In the genomic region with DNA sequence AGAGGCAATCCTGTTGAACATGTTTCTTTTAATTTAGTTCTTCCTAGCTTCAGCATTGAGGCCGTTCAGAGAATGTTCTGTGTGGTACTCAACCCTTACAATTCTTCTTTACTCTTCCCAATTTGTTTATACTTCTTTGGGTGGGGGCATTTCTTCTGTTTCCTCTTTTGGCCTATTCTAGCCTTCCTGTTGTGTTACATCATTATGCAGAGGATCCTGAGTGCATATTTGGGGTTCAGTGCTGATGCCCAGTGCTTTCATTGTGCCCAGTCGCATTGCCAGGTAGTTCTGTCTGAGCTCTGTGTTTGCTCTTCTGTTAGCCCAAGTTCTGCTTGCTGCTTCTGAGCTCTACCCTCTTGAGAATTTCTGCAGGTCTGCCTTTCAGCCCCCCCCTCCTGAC, we compare ENCODE assay signal across 22 mouse cellular contexts. TPM values are rescaled to one million over a fixed set of nuclear protein-coding genes. Genes with fewer than 3 reads are reported as not detected.
"Had no signal": no experiment of that assay in that cellular context is flagged by ENCODE, and none has a peak within 500 bp of the region (broad histone marks: within the 10 kb centered on the region; RNA-seq: fewer than 3 reads in every experiment).

No protein-coding gene starts in this region.

- H3K4me3 ChIP-seq: neural tube, embryonic 13.5 days; neural tube, embryonic 15.5 days; stomach, embryonic 15.5 days had no signal

- H3K4me1 ChIP-seq: neural tube, embryonic 13.5 days; neural tube, embryonic 15.5 days; stomach, embryonic 15.5 days had no signal

- H3K36me3 ChIP-seq: neural tube, embryonic 13.5 days; neural tube, embryonic 15.5 days; stomach, embryonic 15.5 days had no signal

- H3K9ac ChIP-seq: neural tube, embryonic 13.5 days; neural tube, embryonic 15.5 days; stomach, embryonic 15.5 days had no signal

- H3K4me2 ChIP-seq: neural tube, embryonic 13.5 days; neural tube, embryonic 15.5 days; stomach, embryonic 15.5 days had no signal

- H3K27me3 ChIP-seq: neural tube, embryonic 13.5 days; neural tube, embryonic 15.5 days; stomach, embryonic 15.5 days had no signal

- DNase-seq: retina, postnatal 1 day; right cerebral cortex, adult 18-20 months; right cerebral cortex, postnatal 14 days; right cerebral cortex, postnatal 25 days; right cerebral cortex, postnatal 4 days; spleen, adult 18-20 months; thymus, adult 18-20 months; thymus, adult 2 months; thymus, postnatal 14 days; thymus, postnatal 25 days; thymus, postnatal 36 days; thymus, postnatal 4 days had no signal

- H3K9me3 ChIP-seq: neural tube, embryonic 15.5 days; stomach, embryonic 15.5 days had no signal

- H3K27ac ChIP-seq: neural tube, embryonic 13.5 days; neural tube, embryonic 15.5 days; stomach, embryonic 15.5 days; stomach, postnatal 0 days had no signal

RNA-seq across cellular contexts. Expression of gene Adam6b, which starts 13.1 kb away (rescaled TPM):
- polyA plus RNA-seq: neural tube, embryonic 13.5 days; neural tube, embryonic 14.5 days; neural tube, embryonic 15.5 days; small intestine, adult 2 months; stomach, embryonic 14.5 days; stomach, embryonic 15.5 days; stomach, embryonic 16.5 days; stomach, postnatal 0 days; thymus, postnatal 0 days; urinary bladder, adult 2 months had no signal
